Mouse (Mus musculus) Muller cell, postnatal 12 days (primary cell): ENCODE measurements around the gene Ttc33.
A peak's percentile ranks its signal among the peaks of the same experiment; 100 is the strongest.

ENCODE experiments used
- DNase-seq: peaks from one replicate; pipeline ENCODE4 v3.0.0-alpha.2; 2015; ENCODE audit errors: inconsistent ontology term

The Ttc33 gene

DNA sequence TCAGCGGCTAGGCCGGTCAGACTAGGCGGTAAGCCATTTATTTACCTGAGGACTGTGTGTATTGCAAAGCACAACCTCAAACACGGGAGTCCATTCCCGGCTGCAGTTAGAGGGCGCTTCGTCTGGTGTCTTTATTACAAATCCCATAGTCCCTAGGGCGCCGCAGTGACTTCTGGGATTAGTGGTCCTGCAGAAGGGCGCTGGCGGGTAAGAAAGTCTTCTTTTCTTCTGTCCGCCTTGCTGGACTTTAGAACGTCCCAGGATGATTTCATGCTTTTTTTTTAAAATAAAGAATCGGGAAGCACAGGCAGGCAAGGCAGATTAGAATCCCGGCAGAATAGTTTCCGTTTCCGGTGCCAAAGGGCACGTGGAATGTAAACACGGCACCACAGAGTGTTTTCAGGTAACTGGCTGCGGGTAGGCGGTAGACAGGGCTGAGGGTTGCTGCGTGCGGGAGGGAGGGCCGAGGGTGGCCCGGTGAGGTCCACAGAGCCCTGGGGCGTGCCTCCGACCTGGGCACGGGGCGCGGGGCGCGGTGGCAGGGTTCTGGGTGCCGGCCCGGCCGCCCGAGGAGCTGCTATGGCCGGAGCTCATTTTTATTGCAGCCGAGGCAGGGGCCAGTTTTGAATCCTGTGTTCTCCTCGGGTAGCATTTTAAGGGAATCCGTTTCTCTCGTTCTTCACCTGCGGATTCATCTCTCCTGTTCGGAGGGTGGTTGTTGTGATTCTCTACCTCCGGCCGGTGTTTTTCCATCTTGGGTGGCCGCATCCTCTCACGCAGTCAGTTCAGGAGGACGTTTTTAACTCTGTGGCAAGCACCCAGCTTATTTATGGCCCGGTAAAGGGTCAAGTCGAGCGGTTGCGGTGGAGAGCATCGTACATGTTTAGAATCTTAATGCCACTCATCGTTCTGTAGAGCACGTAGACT, at the start of gene Ttc33:
TSS of gene Ttc33 (plus strand) at position 160 of the 927 bp plus-strand sequence.
- peak; percentile 70 for DNase-seq

DNA sequence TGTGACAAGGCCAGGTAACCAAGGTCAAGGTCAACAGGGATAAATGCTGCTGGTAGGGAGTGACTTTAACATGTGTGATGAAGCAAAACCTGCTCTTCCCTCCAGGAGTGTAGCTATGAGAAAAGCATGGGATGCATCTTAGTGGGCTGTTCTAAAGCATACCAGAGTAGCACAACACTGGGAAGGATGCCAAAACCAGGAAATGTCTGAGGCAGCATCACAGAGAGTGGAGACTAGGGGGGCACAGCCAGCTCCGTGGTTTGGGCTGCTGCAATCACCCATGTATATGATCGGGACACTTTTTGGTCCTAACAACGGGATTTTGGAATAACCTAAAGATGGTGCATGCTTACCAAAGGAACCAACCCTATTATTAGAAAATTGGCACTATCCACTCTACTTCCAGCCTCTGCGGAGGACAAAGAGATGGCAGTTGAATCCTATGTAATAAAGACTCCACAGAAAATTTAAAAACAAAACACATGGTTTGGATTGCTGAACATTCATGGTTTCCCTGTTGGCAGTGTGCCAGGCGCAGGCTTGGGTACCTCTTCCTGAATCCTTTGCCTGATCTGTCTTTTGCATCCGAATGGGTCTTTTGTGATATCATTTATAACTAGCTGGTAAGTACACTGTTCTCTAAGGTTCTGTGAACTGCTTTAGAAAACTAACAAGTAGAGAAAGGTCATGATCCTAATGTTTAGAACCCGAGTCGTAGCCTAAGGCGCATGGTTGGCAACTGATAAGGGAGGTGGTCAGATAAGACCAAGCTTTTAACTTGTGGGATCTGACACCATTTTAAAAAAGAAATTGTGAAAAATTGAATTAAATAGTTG, 47.1 kb upstream of the Ttc33 start:
- no peak for DNase-seq

DNA sequence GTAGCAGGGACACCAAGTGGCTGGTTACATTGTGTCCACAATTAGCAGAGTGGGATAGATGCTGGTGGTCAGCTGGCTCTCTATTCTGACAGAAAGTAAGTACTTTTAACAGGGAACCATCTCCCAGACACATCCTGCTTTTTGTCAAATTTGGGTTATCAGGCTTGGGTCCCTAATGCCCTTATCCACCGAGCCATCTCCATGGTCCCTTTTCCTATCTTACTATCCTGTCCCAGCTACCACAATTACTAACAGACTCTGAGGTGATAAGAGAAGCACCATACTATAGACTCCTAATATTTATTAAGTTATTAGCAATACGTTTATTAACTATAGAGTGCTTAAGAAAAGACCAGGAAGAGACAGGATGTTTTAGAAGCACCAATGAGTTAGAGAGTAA, 46.0 kb upstream of the Ttc33 start:
- no peak for DNase-seq

DNA sequence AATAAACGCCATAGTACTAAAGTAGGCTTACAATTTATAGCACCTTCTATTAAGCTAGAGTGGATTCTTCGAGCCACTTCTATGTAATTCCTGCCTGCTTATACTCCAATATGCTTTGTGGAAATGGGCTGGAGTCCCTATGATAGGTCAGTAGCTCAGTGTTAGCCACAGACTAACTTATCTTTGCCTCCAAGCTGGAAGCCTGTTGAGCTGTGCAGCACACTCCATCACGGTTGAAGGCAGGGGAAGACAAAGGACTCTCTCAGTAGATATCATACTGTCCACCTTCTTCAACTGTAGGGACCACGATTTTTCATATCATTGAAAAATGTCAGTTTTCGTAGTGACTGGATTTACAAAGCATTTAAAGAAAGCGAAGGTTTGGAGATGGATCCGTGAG, 45.5 kb upstream of the Ttc33 start:
- DNase-seq: no peak

DNA sequence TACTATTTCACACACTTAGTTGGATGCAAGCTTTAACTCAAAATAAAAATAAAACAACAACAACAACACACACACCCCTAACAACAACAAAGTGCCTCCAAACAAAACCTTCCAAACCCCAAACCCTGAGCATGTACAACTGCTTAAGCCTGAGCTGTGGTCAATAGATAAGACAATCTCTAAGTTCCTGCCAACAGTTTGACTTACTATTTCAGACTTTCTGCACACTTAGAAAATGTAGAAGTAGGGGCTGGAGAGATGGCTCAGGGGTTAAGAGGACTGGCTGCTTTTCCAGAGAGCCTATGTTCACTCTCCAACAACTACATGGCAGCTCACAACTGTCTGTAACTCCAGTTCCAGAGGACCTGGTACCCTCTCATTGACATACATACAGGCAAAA, 45.0 kb upstream of the Ttc33 start:
- no peak for DNase-seq

DNA sequence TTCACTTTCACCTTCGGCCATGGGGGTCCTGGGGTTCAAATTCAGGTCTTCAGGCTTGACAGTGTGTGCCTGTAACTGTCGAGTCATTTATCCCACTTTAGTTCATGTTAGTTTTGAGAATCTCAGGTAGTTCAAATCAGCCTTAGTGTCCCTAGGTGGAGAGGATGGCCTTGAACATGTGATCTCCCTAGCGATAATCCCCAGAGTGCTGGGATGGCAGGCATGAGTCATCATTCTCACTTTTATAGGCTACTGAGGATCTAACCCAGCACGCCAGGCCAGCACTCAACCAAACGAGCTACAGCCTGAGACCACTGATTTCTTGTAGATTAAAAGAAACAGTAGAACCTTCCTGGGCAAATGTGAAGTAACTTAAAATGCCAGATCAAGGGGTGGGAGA, 43.3 kb upstream of the Ttc33 start:
- DNase-seq: no peak

DNA sequence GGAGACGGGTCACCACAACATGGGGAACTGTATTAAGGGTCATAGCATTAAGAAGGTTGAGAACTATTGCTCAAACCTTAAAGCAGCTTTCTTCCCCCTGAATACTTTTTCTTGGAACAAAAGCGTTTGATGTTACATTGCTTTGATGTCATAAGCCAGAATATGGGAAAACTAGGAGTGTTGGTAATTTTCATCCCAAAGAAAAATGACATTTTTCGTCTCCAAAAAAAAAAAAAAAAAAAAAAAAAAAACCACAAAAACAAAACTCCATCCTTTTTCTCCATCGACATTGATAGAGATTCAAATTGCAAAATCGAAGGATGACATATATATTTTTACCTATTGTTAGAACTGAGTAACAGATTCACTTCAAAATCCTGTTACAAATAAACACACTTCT, 42.6 kb upstream of the Ttc33 start:
- DNase-seq: no peak

DNA sequence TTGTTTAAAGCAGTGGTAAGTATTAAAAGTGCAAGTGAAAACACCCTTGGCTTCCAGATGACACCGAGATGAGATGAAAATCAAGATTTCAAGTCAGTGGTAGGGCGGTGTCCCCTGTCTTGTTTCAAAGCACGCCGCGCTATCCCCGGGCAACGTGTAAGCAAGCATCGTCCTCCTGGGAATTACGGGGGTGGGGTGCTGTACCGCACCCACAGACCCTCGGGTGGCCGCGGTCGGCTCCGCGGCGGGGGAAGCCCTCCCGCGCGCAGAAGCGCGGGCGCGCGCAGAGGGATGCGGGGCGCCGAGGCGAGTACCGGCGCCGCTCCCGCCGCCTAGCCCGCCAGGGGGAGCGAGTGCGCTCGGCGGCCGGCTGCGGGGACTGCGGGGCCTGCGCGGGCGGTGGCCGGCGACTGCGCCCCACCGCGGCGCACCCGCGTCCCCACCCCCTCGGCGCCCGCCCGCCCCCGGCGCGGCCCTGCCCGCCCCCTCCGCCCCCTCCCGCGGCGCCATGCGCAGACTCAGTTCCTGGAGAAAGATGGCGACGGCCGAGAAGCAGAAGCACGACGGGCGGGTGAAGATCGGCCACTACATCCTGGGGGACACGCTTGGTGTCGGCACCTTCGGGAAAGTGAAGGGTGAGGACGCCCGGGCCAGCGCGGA, 41.8 kb upstream of the Ttc33 start, which contains the start of gene Prkaa1:
TSS of gene Prkaa1 (plus strand) at position 501 of the 660 bp plus-strand sequence.
- peak; percentile 83 for DNase-seq

DNA sequence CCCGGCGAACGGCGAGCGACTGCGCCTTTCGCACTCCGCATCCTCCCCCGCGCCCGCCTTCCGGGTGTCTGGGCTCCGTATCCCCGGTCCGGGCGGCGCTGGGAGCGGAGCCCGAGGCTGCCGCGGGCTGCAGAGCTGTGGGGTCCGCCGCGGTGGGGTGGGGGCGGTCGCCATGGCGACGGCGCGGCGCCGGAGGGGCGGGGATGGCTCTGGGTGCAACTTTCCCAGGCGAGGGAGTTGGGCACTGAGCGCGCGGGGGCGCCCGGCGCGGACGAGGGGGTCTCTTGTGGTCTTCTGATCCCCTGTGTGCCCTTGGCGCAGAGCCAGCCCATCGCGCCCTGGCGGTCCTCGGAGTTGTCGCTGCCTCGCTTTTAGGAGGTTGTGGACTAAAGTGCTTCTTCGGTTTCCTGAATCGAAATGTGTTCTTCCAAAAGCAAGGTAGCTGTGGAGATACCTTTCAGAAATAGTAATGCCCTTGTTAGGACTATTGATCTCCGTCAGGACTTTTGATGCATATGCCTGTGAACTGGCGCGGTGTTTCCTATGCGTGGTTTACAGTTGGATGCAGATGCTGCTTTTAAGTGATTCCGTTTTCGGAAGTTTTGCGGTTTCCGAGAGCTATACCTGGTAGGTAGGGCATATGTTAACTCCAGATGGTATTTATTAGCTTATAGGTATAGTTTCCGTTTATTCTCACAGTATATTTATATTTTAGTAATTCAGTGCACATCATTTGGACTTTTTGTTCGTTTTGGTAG, 41.1 kb upstream of the Ttc33 start:
- peak; percentile 78 for DNase-seq

DNA sequence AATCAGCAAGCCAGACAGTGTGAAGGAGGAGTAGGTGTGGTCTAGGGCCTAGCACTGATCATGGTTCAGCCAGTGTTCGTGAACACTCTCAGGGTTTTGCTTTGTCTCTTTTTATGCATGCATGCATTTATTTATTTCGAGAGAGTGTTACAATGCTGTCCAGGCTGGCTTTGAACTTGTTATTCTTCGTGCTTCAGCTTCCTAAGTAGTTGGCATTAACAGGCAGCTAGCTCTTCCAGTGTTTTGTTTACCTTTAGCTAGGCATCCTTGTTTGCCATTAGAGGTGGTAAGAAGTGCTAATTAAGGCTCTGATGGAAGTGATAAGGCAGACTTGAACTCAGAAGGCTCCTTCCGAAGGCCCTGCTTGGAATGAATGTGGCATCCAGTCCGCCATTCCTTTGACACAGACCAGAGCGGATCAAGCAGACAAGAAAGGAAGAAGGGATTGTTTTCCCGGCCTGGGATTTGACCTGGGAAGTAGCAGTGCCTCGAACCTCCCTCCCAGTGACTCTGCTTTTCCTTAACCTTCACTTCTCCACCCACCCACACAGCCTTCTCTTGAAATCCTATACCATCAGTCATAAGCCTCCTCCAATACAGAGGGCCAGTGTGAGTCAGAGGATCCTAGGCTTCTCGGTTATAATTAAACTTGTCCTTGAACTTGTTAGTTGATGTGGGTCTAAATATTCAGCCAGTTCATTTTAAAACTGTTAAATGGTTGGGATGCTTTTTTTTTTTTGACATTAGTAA, 40.0 kb upstream of the Ttc33 start:
- DNase-seq: no peak

DNA sequence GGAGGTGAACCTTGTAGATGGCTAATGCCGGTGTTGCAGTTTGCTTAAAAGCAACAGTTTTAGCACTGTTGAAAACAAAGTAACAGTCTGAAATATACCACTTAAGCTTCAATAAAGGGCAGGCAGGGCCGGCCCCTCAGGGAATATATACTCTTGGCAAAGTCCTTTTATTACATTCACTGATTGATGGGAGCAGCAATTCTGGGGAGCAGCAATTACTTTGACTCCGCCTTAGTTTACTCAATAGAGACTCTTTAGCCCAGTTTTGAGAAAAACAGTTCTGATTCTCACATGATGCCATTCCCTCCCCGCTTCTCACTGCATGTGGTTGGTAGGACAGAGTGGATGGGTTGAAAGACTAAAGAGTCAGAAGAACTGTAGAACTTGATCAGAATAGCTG, 36.1 kb upstream of the Ttc33 start:
- no peak for DNase-seq

DNA sequence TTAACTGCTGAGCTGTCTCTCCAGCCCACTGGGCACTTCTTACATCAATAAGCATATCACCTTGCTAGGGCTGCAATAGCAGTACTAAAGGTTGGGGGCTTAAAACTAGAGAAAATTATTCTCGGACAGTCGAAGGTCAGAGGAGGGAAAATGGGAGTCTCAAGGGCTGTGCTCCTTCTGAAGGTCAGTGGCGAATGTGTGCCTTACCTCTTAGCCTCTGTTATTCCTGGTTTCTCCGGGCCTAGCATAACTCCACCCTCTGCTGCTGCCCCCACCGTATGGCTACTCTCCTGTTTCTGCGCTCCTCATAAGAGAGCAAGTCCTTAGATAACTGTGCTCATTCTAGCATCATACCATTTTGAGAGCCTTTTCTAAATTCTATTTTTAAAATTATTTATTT, 33.2 kb upstream of the Ttc33 start:
- no peak for DNase-seq

DNA sequence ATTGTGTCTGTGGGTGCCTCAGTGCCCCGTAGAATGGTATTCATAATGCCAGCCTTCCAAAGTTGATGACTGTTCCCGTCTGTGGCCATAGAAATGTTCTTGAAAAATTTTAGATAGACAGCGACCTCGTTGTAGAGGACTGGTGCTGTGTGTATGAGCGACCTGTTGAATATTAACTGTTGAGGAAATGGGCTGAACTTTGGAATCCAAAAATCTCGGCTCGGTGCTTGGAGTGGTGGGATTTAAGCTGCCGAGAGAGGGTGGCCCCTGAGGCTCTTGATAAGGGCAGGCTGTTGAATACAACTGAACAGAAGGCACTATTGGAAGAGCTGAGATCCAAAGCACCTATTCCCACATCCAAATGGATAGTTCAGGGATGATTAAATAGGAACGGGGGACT, 30.7 kb upstream of the Ttc33 start:
- no peak for DNase-seq

DNA sequence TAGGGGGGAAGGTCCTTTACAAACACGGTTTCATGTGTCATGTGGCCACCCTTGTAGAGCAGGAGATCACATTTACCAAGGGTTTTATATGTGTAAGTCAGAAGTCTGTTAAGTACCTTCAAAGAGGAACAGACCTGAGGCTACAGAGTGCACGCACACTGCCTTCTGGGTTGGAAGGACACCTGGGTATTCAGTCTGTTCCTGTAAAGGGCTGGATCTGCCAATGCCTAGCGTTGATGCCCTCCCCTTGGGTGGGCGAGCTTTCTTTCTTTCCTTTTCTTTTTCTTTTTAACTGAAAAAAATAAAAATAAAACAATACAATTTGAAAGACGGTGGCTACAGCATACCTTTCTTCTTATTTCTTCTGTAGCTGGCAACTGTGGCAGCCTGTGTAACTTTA, 30.2 kb upstream of the Ttc33 start:
- no peak for DNase-seq

DNA sequence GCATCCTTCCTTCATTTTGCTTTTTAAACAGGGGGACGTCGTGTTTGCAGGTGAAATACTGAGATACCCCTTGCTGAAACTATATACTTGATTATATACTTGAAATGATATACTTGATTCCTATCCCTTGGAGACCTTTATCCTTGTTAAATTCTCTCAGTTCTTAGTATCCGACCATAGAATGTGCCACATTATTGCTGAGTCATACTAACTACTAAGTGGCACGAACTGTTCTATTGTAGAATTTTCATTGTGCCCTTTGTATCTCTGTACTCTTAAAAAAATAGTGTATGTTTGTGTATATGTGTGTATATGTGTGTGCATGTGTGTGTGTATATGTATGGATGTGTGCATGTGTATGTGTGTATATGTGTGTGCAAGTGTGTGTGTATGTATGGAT, 29.0 kb upstream of the Ttc33 start:
- no peak for DNase-seq

DNA sequence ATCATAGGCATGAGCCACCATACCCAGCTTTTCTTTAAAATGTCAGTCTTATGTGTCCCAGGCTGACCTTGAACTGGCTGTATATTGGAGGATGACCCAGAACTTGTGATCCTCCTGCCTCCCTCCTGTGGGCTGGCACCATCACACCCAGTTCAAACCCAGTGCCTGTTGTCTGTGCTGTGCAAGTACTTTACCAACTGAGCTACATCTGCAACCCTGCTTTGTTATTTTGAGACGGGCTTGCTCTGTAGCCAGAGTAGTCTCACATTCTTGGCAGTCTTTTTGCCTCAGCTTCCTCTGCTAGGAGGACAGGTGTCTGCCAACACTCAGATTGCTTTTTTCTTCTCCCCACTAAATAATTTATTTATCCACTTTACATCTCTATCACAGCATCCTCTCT, 27.9 kb upstream of the Ttc33 start:
- no peak for DNase-seq

DNA sequence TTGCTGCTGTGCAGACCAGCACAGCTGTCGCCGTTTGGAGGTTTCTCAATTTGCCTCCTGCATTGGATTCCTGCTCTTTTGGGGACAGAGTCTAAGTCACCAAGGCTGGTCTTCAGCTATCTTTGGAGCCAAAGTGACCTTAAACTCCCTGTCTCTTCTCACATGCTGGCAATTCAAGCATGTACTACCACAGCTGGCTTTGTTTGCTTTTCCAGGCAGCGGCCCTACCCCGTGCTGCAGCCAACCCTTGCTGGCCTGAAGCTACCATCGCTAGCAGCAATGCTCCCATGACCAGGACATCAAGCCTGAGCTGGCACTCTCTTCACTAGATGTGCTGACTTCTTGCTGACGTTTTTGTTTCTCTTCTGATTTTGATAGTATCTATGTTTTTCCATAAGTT, 26.5 kb upstream of the Ttc33 start:
- no peak for DNase-seq

DNA sequence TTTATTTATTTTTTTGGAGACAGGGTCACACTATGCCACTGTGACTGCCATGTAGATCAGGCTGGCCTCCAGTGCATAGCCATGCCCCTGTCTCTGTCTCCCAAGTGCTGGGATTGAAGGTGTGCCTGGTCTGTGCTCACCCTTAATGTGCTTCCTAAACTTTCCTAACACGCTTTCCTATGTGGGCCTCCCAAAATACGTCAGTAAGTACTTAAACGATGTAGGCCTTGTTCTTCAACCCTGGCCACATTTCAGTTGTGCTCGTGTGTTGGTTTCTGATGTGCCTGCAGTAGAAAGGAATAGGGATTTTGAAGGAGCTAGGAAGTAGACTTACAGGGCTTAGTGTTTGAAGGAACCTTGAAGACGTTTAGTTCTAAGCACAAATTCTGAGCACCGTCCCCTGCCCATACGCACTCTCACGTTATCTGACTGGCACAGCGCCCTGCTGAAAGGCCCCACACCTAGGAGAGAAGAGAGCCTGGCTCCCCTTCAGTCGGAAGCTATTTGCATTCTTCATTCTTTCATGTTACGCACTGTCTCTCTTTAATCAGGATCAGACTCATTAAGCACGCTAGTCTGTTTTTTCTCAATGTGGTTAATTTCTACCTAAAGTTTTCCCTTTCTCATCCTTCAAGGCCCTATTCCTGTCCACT, 20.1 kb upstream of the Ttc33 start:
- no peak for DNase-seq

DNA sequence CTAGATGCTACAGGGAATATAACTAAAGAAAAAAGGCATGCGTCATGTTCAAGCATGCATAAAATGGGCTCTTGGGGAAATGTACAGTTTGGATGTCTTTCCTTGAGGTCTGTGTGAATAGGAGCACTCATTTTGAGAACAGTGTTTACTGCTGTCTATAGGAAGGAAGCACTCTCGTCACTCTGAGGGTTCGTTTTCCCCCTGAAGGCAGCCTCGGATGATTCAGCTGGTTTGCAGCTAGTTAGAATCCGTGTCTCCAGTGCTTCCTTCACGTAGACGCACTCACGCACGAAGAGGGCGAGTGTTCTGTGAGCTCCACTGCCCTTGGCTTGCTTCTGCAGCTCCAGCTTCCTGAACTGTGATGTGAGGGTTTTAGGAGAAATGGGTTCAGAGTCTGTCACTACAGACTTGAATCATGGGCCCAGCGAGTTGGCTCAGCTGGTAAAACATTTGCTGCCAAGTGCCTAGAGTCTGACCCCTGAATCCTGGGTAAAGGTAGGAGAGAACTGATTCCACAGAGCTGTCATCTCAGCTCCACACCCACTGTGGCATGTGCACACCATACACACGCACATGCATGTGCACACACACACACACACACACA, 12.0 kb upstream of the Ttc33 start:
- no peak for DNase-seq
